ENCODE assay signal across 14 mouse cellular contexts in genomic region chr7:18511479-18511878, GRCm38 (mm10). TPM values are rescaled to one million over a fixed set of nuclear protein-coding genes. Genes with fewer than 3 reads are reported as not detected.
A peak's percentile ranks its signal among the peaks of the same experiment; 100 is the strongest.
DNase-seq lines count a peak whose midpoint lies in the region; ATAC-seq and TF ChIP-seq lines count a peak whose summit lies in the region.
"Had no signal": no experiment of that assay in that cellular context is flagged by ENCODE, and none has a peak within 500 bp of the region (broad histone marks: within the 10 kb centered on the region; RNA-seq: fewer than 3 reads in every experiment).

No protein-coding gene starts in this region.

- no peak for TF ChIP-seq EP300 in CH12.LX (IDR thresholded peaks at IDR 0.05; ENCODE audit: low read length)

- no peak overlapping the region for H3K9ac ChIP-seq in liver, embryonic 12.5 days
- no peak overlapping the region for H3K9ac ChIP-seq in CH12.LX (ENCODE audit: insufficient read depth, low read depth)
- H3K9ac ChIP-seq in intestine, embryonic 16.5 days (ENCODE audit: low read depth, low read length): no peak overlapping the region
- H3K9ac ChIP-seq: neural tube, embryonic 13.5 days had no signal

- TF ChIP-seq POLR2A in CH12.LX (IDR thresholded peaks at IDR 0.05; ENCODE audit: low read depth, low read length): no peak

- dilution Hi-C loops in CH12.LX (cut with MboI; ENCODE audit: extremely low pct_ligation_motif_present, extremely low pct_unique_long_range_greater_than_20kb, low sequenced_read_pairs): no loop called here

- H3K9me3 ChIP-seq in liver, embryonic 12.5 days (replicated peaks): no peaks in the 10 kb centered on the region
- no peaks in the 10 kb centered on the region for H3K9me3 ChIP-seq in CH12.LX (replicated peaks; ENCODE audit: low read length)
- H3K9me3 ChIP-seq in intestine, embryonic 16.5 days (ENCODE audit: control insufficient read depth, low read length): no peaks in the 10 kb centered on the region
- H3K9me3 ChIP-seq: neural tube, embryonic 13.5 days had no signal

- WGBS in liver, embryonic 12.5 days (ENCODE audit: insufficient replicate concordance): 21% methylated on average over 9 of the region's 9 CpGs
- 19% methylated on average over 9 of the region's 9 CpGs for WGBS in intestine, embryonic 16.5 days

- no peaks in the 10 kb centered on the region for H3K36me3 ChIP-seq in liver, embryonic 12.5 days
- no peaks in the 10 kb centered on the region for H3K36me3 ChIP-seq in CH12.LX (replicated peaks in 1 of 2; ENCODE audit: control insufficient read depth in 1 of 2, insufficient read depth in 1 of 2, low read length in 1 of 2)
- no peaks in the 10 kb centered on the region for H3K36me3 ChIP-seq in intestine, embryonic 16.5 days (ENCODE audit: control insufficient read depth, insufficient read depth, low read length)
- H3K36me3 ChIP-seq: neural tube, embryonic 13.5 days had no signal

- H3K27me3 ChIP-seq in liver, embryonic 12.5 days (replicated peaks): no peaks in the 10 kb centered on the region
- H3K27me3 ChIP-seq in CH12.LX (replicated peaks): no peaks in the 10 kb centered on the region
- H3K27me3 ChIP-seq in intestine, embryonic 16.5 days (replicated peaks; ENCODE audit: control insufficient read depth, insufficient read depth, low read length): no peaks in the 10 kb centered on the region
- H3K27me3 ChIP-seq: neural tube, embryonic 13.5 days had no signal

- in situ Hi-C loops in CH12.LX (cut with MboI; ENCODE audit: low pct_ligation_motif_present, low pct_unique_long_range_greater_than_20kb, low sequenced_read_pairs): no loop called here

- ATAC-seq in liver, embryonic 12.5 days: no peak
- peak; percentile 78 for ATAC-seq in intestine, embryonic 16.5 days

- TF ChIP-seq CTCF in CH12.LX (conservative IDR thresholded peaks at IDR 0.05 in 1 of 2, IDR thresholded peaks at IDR 0.05 in 1 of 2; ENCODE audit: low read depth in 2 of 2, low read length in 2 of 2): peak in 1 of 2 experiments; percentile 73; a peak in 2 of 4 replicates

- H3K4me3 ChIP-seq in liver, embryonic 12.5 days: no peak overlapping the region
- no peak overlapping the region for H3K4me3 ChIP-seq in CH12.LX (replicated peaks in 1 of 3; ENCODE audit: low read depth in 2 of 3, low read length in 2 of 3, poor library complexity in 1 of 3)
- no peak overlapping the region for H3K4me3 ChIP-seq in intestine, embryonic 16.5 days (ENCODE audit: low read length)
- H3K4me3 ChIP-seq: neural tube, embryonic 13.5 days had no signal

- no peaks in the 10 kb centered on the region for H3K4me1 ChIP-seq in liver, embryonic 12.5 days
- H3K4me1 ChIP-seq in CH12.LX (ENCODE audit: control insufficient read depth in 1 of 2, insufficient read depth in 2 of 2): no peaks in the 10 kb centered on the region
- H3K4me1 ChIP-seq in intestine, embryonic 16.5 days (ENCODE audit: control insufficient read depth, insufficient read depth, low read length): no peaks in the 10 kb centered on the region
- H3K4me1 ChIP-seq: neural tube, embryonic 13.5 days had no signal

- H3K4me2 ChIP-seq in liver, embryonic 12.5 days: no peak overlapping the region
- H3K4me2 ChIP-seq in CH12.LX (ENCODE audit: insufficient read depth, low read depth, poor library complexity, severe bottlenecking): no peak overlapping the region
- no peak overlapping the region for H3K4me2 ChIP-seq in intestine, embryonic 16.5 days (ENCODE audit: low read depth, low read length)
- H3K4me2 ChIP-seq: neural tube, embryonic 13.5 days had no signal

- no peak overlapping the region for H3K27ac ChIP-seq in liver, embryonic 12.5 days
- no peak overlapping the region for H3K27ac ChIP-seq in CH12.LX (ENCODE audit: insufficient read depth, low read depth)
- H3K27ac ChIP-seq in intestine, embryonic 16.5 days (ENCODE audit: low read length): no peak overlapping the region
- H3K27ac ChIP-seq: neural tube, embryonic 13.5 days had no signal

- TF ChIP-seq RAD21 in CH12.LX (IDR thresholded peaks at IDR 0.05; ENCODE audit: low read depth, low read length): peak; percentile 27

- no peaks in the 10 kb centered on the region for H3K79me2 ChIP-seq in CH12.LX (replicated peaks; ENCODE audit: control insufficient read depth, extremely low read depth, insufficient read depth, poor library complexity, severe bottlenecking)

- DNase-seq in cerebellum, postnatal 14 days: peak; percentile 0 to 1
- no peak for DNase-seq in cerebellum, adult 9-11 months
- DNase-seq in liver (peak; percentile 11), CH12.LX (ENCODE audit: extremely low read depth) (peak; percentile 21)
- no peak for DNase-seq in cerebellum, postnatal 25 days
- DNase-seq in lung, postnatal 25 days (ENCODE audit: low spot score): no peak
- DNase-seq: layer of hippocampus, postnatal 36 days; lung, postnatal 14 days had no signal

TF ChIP-seq in CH12.LX, 34 proteins besides CTCF, POLR2A, EP300 and RAD21:
- TF ChIP-seq USF1 (IDR thresholded peaks at IDR 0.05; ENCODE audit: low read depth, low read length) (no peak), SMC3 (IDR thresholded peaks at IDR 0.05; ENCODE audit: low read depth, low read length) (peak; percentile 76)

RNA-seq across cellular contexts. Expression of gene Psg25, which starts 20.6 kb away (rescaled TPM):
- polyA plus RNA-seq in liver, embryonic 12.5 days (2016; fragmentation: Nextera tagmentation; extraction: Ambion mirVana): not detected in 2 replicates
- total RNA-seq in CH12.LX (2012; rRNA removed) (not detected in 2 replicates), CH12.LX (2014; rRNA removed) (not detected in 2 replicates)
- not detected in 2 replicates for polyA plus RNA-seq in CH12.LX (2012; ENCODE audit: insufficient read length, low read depth)
- polyA plus RNA-seq in intestine, embryonic 16.5 days (2015; fragmentation: Nextera tagmentation; extraction: Ambion mirVana): 0.04 and 0.11 TPM in 2 replicates
- total RNA-seq: heart, postnatal 14 days; layer of hippocampus, postnatal 36 days had no signal
- polyA plus RNA-seq: C2C12; neural tube, embryonic 13.5 days had no signal

RNA-seq across cellular contexts. Expression of gene Psg26, which starts 27.5 kb away (rescaled TPM):
- polyA plus RNA-seq in liver, embryonic 12.5 days (2016; fragmentation: Nextera tagmentation; extraction: Ambion mirVana): not detected in 2 replicates
- total RNA-seq in CH12.LX (2012; rRNA removed) (not detected in 2 replicates), CH12.LX (2014; rRNA removed) (not detected in 2 replicates)
- not detected in 2 replicates for polyA plus RNA-seq in CH12.LX (2012; ENCODE audit: insufficient read length, low read depth)
- polyA plus RNA-seq in intestine, embryonic 16.5 days (2015; fragmentation: Nextera tagmentation; extraction: Ambion mirVana): not detected in 2 replicates
- total RNA-seq: heart, postnatal 14 days; layer of hippocampus, postnatal 36 days had no signal
- polyA plus RNA-seq: C2C12; frontal cortex, adult 2 months; neural tube, embryonic 13.5 days had no signal

RNA-seq across cellular contexts. Expression of gene Psg27, which starts 55.6 kb away (rescaled TPM):
- polyA plus RNA-seq in liver, embryonic 12.5 days (2016; fragmentation: Nextera tagmentation; extraction: Ambion mirVana): not detected in 2 replicates
- total RNA-seq in CH12.LX (2012; rRNA removed) (not detected in 2 replicates), CH12.LX (2014; rRNA removed) (not detected in 2 replicates)
- not detected in 2 replicates for polyA plus RNA-seq in CH12.LX (2012; ENCODE audit: insufficient read length, low read depth)
- polyA plus RNA-seq in intestine, embryonic 16.5 days (2015; fragmentation: Nextera tagmentation; extraction: Ambion mirVana): not detected in 2 replicates
- total RNA-seq: heart, postnatal 14 days; layer of hippocampus, postnatal 36 days had no signal
- polyA plus RNA-seq: C2C12; neural tube, embryonic 13.5 days had no signal

Comparison
In these comparisons a context has a peak if more than half of its experiments do, and no peak if none do; other contexts are left out.
1. DNase-seq: peak in cerebellum, postnatal 14 days (2 of 2), liver (single experiment) and CH12.LX (single experiment); none in cerebellum, adult 9-11 months (single experiment), cerebellum, postnatal 25 days (0 of 2) and lung, postnatal 25 days (single experiment).